Mouse (Mus musculus): Measurements from ENCODE around the gene BC048679.

BC048679 gene

GRCm38 (mm10) chr7:81476833-81477232 is 21.2 kb downstream of the BC048679 start:
- DNase-seq (ENCODE audit: low spot score): no peak

- no peak for DNase-seq (ENCODE audit: low spot score)
Observed at GRCm38 (mm10) chr7:81475221-81475620, 22.9 kb downstream of the BC048679 start.

DNA sequence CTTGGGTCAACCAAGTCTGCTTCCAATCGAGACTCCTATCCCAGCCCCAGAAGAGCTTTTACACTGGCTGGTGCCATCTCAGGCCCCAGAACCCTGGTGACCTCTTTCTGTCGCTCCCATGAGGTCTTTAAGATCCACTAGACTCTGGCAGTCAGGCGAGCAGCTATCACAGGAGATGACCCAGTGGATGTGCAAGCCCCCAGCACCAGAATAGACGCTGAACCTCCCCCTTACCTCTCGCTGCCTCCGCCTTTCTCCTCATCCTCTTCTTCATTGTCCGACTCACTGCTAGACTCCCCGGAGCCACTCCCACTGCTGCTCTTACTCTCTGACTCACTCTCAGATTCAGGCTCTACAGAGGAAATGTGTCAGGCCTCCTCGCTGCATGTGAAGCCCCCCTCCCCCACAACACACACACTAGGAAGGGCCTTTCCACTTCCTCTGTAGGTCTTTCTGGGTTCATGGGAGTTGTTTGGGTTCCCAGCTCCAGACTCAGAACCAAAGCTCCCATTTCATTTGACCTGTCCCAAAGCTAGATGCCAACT is 33.1 kb downstream of the BC048679 start:
- no peak for DNase-seq (ENCODE audit: low spot score)

DNA sequence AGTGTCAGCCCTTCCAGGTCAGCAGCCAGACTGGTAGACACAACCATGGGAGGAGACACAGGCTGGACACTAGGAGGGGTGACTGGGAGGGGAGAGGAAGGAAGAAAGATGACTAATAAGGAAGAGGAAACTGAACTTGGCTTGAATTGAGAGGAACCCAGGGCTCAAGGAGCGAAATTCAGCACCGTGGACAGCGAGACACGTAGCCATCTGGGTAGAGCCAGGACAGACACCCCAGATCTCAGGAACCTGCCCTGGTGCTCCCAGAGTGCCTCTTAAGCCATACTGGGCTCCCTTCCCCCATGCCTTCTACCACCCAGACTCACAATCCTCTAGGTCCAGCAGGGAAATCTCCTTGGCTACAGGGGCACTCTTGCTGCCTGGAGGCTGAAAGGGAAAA is 34.0 kb downstream of the BC048679 start:
- DNase-seq (ENCODE audit: low spot score): no peak

DNA sequence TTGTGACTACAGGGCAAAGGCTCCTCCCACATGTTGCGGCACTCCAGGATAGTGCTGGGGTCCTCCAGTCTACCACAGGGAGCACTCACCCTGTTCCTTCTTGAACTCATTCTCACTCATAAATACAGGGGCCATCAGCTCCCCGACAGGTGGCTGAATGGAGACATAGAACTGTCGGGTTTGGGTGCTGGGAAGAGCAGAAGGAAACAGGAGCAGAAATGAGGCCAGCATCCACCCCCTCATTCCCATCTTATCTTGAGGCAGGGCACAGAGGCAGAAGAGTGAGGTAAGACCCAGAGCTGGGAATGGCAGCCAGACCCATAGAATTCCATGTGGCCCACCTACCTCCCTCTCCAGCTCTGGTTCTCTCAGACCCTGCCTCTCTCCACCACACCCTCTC is 35.3 kb downstream of the BC048679 start:
- no peak for DNase-seq (ENCODE audit: low spot score)

- peak; percentile 54 for DNase-seq (ENCODE audit: low spot score)
Observed at GRCm38 (mm10) chr7:81455155-81455651, 42.9 kb downstream of the BC048679 start, which contains the start of gene Cpeb1. TSS of gene Cpeb1 (minus strand) at chr7:81455465.

- DNase-seq (ENCODE audit: low spot score): no peak
Observed at GRCm38 (mm10) chr7:81454331-81455039, 43.6 kb downstream of the BC048679 start.

DNA sequence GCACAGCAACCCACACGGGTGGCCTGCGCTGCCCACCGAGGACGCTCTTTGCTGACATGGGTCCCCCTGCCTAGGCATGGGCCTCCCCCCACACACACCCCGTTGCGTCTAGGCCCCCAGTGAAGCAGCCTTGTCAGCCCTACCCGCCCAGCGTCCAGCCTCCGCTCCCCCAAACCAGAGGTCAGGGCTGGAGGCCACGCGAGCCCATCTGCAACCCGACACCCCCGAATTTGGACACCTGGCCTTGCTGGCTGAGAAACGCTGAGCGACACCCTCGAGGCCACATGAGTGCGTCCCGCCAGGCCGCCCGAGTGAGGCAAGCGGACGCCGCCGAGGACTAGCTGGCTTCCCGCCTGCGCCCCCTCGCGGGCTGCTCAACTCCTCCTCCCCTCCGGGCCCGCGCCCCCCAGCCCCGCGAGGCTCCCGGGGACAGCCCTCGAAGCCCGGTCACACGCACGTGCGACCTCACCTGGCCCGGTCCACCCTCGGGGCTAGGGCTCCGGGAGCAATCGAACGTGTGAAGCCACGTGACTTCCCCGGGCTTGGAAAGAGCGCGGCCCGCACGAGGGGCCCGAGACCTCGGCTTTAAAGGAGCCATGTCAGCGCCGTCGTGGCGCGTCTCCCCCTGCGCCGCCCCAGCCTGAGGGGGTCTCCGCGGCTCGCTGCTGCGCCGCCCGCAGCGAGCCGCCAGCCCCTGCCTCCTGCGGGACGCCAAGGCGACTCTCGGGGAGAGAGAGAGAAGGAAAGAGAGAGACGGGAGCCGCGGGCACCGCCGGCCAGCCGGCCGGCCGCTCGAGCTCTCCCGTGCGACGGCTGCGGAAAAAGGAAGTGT is 44.4 kb downstream of the BC048679 start:
- no peak for DNase-seq (ENCODE audit: low spot score)

- DNase-seq (ENCODE audit: low spot score): no peak
Observed at GRCm38 (mm10) chr7:81452971-81453441, 45.1 kb downstream of the BC048679 start.
